Mouse (Mus musculus) cerebellum, adult 9-11 months (tissue): Measurements from ENCODE around the gene Ntrk2.

ENCODE experiments used
- DNase-seq: peaks from one replicate; pipeline ENCODE4 v3.0.0; 2022

The Ntrk2 gene

DNA sequence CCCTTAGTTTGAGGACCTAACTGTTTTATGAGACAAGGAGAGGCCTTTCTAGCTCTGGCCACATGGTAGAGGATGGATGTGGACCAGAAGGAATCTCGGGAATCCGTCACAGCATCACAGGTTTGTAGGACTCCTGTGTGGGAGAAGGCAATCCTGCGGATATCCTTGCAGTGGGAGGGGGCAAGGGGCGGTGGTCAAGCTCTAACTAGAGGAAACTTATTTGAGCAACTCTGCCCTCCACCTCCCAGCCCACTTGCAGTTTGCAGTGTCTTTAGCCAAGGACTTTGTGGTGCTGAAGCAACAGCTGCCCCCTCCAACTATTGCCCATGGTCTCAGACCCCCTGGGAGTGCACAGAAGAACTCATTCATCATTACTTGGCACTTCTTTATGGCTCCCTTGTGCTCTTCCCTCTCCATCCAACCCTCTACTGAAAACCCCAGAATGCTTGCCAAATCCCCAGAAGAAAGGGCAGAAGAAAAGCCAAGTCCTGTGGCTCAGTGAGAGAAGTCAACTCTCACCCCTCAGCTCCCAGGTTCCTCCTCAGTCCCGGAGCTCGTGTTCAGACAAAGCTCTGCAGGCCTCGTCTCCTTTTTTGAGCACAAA lies 336.9 kb downstream of the Ntrk2 start:
- DNase-seq = peak; percentile 44

DNA sequence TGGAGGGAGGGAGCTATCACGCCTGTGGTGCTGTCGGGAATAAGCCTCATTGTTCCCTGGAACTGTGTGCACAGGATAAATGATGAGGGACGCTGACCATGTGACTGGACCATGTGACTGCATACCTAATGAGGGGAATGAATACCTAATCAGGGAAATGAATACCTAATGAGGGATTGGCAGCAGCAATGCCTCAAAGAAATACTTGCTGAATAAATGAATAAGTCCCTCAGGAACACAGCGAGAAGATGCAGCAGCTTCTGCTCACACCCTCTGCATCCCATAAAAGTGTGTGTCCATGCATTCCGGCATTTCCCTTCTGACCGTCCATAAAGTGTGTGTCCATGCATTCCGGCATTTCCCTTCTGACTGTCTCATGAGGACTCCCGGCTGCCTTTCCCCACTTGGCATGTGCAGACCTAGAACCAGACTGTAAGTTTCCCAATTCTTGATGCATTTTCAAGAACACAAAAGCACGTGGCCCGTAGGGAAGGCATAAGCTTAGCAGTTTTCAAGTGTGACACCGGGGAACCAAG lies 338.0 kb downstream of the Ntrk2 start:
- DNase-seq = peak; percentile 30

DNA sequence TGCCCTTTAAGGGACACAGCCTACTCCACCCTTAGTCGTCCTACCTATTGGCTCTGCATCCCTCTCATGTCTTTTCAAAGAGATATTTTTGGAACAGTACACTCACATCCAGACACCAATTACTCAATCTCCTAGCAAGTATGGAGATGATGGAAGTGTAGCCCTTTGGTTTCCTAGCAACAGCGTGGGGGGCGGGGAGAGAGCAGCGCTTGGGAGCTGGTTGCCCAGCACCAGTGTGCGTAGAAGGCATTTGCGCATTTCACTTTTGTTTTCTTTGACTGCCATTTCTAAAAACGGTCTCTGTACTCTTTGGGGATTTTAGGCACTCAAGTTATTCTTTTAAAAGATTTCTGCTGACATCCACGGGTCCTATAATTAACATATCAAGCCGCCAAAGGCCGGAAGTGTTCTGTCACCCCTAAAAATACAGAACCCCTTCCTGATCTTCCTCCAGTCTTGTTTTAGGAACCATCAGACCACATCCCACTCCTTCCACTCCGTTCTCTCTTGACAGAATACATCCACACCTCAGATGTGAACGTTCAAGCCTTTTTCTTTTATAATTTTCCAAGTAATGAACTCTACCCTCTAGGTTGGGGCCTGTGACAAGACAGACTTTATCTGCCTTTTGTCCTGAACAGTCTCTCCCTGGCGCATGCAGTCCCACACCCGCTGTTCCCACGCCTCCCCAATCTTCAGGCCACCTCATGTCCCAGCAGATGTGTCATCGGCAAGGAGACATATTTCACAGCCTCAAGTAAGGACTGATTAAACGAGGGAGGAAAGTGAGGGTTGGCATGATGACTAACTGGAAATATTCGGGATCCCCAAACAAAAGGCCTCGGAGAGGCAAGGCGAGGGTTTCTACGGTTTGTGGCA lies 339.5 kb downstream of the Ntrk2 start:
- peak; percentile 31 for DNase-seq

DNA sequence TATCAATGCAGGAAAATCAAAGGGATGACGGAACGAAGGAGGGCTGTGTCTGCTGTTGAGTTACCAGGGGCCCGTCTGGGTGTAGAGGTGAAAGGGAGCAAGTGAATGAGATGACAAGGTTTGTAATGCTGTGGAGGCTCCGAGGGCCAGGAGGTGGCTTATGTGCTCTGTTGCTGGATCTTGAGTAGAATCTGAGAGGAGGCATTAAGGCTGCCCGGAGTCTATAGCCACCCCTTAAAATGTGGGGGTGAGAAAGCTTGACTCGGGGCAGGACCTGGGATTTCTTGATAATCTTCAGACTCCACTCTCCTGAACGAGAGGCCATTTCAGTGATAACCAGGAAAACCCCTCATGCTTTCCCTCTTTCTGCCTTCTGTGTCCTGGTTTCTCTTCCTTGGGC lies 340.2 kb downstream of the Ntrk2 start:
- no peak for DNase-seq

DNA sequence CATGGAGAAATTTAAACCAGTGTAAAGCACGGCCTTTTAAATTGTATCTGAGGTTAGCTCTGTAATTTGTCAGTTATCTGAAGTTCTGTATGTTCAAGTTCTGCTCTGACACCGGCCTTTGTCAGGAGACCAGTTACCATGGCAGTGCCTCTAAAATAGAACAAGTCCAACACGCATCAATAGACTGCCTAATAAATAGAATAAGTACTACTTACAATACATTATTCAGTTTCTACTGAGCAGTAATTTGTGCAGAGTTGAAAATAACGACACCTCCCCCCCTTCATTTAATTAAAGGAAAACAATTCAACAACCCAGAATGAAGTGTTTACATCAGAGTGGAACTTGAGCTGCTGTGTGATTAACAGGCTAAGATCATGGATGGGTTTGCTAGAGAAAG lies 341.6 kb downstream of the Ntrk2 start:
- DNase-seq = no peak

DNA sequence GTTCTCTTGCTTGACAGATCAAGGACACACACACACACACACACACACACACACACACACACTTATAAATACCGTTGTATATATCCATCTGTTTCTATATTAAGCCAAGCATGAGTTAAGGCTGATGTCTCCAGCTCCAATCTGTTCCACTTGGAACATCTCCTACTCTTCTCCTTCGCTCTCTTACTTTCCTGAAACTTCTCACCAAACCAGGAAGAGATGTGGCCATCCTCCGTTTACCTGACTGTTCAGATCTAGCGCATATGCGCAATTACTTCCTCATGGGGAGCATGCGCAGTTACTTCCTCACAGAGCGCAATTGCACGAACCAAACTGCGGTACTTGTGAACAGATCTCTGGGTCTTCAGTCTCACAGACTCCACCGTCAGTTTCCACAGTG lies 342.4 kb downstream of the Ntrk2 start:
- DNase-seq = no peak

DNA sequence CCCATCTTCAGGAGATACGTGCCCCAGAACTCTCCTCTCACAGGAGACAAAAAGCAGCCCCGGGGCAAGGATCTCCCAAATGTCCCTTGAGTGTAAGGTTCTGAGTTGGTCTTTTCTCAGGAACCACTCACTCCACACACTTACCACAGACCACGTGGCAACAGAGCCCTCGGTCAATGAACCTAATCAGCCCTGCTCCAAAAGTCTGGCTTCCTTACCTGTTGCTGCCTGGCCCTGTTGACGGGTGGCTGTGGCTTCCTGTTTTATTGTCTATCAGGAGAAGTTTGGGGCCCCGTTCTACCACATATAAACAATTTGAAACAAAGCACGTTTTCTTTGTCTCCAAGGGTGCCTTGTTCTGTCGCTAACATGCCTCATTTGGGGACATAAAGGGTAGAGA lies 357.6 kb downstream of the Ntrk2 start:
- DNase-seq = no peak

DNA sequence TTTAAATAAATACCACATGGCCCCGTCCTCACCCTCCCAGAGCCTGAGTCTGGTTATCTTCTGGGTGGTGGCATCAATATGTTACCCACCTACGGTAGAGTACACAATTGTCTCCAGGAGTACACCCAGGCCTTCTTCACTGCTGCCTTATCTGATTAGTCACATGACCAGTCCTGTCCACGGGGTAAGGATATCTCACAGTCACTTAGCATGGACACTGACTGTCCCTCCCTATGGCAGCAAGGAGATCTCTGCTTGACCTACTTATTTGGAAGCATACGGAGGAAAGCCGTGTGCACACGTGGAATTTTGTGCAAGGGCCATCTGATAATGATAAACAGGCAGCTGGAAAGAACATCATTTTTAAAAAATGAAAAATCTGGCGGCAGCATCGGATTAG lies 367.5 kb downstream of the Ntrk2 start:
- DNase-seq = peak; percentile 11

DNA sequence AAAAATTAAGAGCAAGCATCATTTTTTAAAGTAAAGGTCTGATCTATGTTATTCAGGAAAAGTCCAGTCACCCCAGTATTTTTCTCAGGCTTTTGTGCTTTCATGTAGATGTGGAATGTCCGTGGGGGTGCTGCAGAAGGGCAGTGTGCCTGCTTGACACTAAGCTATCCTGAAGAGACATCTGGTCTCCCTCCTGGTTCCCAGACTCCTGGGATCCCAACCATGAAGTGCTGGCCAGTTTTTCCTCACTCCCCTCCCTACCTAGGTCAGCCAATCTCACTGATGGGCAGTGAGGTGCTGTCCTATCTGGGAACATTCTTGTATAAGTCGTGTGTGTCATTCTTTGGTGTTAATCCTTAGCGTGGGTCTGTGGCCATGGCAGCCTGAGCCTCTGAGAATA lies 369.7 kb downstream of the Ntrk2 start:
- DNase-seq = peak; percentile 11

DNA sequence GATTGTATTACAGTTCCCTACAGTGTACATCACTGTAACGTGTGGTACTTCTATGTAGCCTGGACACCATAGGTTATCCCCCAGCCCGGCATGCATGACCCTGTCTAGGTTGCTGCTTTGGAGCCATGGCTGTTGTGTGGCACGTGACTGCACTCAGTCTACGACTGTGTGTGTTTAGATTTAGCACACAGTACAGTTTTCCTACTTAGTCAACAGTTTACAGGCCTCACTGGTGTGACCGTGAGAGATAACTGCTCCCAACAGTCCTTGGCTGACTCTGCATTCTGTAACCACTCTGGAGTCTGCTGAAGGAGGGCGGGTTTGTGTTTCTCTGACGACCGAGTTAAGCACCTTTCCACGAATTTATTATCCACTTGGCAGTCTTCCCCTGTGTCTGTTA lies 370.1 kb downstream of the Ntrk2 start:
- no peak for DNase-seq

DNA sequence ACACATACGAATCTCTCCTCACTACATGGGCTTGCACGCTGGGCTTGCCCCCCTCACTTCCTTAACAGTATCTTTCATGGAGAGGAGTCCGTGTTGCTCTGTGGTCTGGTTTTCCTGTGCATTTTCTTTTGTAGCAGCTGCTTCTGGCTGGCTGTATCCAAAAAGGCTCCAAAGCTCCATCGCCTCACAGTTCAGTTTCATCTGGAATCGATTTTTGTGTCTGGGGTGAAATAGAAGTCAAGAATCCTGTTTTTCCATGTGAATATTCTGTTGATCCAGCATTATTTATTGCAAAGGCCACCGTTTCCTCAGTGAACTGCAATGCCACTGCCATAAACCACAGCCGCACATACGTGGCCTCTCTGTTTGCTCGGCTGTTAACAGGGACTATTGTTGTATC lies 370.6 kb downstream of the Ntrk2 start:
- DNase-seq = no peak

DNA sequence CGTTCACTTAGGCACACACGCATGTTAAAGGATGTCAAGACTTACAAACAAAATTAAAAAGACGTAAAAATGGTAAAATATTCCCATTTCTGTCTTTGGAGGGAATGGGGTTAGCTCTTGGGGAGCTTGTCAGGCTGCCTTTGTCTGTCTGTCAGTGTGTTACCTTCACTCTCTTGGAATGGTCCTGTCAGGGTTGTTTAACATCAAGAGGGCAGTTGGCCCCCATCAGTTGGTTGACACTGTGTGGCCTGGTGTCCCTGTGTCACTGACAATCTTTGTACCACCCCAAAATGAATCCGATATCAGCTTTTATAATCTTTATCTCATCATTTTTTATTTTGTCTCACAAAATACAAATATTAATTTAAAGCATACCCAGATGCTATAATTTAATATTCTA lies 373.6 kb downstream of the Ntrk2 start:
- DNase-seq = no peak

DNA sequence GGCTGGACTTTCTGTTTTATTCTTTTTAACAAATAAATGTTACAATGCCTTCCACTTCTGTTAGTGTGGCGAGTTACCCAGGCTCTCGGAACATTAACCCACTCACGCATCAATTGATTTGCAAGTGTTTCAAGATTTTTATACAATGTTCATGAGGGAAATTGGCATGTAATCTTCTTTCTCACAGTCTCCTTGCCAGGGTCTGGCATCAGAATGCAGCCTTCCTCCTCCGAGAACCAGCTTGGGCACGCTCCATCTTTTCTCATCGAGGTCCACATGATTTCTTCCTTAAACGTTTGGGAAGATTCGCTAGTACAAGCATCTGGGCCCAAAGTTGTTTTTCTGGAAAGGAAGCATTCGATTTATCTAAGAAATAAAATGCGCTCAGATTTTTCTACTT lies 374.4 kb downstream of the Ntrk2 start:
- DNase-seq = no peak

DNA sequence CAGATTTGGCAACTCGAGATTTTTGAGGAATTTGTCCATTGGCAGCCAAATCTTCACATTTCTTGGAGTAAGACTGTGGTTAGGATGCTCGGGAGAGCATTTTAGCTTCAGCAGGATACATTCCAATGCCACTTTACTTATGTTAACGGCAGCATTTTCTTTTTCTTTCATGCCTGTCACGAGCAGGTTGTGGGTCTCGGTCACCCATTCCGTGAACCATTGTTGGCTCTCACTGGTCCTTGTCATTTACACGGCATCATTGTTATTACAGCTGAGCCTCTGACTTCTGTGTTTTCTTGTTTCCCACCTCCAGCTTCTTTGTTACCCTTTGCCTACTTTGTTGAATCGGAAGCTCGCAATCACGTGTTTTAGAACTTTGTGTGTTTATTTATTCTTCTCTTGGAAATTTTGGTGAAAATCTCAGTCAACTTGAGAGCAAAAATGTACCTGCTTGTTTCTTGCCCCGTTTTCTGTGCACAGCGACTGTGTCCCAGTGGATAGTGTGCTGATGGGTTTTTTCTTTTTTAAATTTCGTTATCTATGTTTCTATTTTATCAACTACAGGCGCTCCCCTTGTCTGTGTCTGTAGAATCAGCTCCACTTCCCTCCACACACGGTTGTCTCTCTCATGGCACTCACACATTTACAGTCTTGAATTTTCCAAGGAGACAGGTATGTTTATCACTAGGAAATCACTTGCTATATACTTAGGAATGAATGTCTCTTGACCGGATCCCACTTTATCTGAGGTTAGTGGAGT lies 375.0 kb downstream of the Ntrk2 start:
- DNase-seq = no peak

DNA sequence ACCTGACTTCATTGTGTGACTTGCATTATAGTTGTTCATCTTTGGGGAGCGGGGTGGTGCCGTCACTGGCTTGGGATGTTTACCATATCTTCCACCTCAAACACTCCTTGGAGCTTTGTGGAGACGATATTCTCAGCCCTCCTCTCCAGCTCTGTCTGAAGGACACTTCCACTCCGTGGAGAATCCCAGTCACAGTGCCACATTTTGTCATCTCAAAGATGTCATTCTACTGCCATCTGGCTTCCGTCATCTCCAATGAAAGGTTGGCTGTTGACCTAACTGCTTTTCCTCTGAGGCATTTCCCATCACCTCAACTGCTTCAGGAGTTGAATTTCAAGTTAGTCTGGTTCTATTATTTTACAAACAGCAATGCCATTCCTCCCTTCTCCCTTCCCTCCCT lies 376.3 kb downstream of the Ntrk2 start:
- peak; percentile 69 for DNase-seq
